Mouse (Mus musculus) myocyte (in vitro differentiated cells): ENCODE measurements around the gene Tor4a. TPM values are rescaled to one million over a fixed set of nuclear protein-coding genes. Genes with fewer than 3 reads are reported as not detected.

Source experiments
- H3K27me3 ChIP-seq: one replicate; pipeline ENCODE4 v1.6.1; 2011; ENCODE audit not compliant: control insufficient read depth, insufficient read depth, insufficient read length
- H3K36me3 ChIP-seq: one replicate; pipeline ENCODE4 v1.6.1; 2011; ENCODE audit not compliant: control insufficient read depth, insufficient read depth
- H3K4me2 ChIP-seq: one replicate; pipeline ENCODE4 v1.6.1; 2011; ENCODE audit warnings: low read depth, control low read depth
- H3K4me3 ChIP-seq: one replicate; pipeline ENCODE4 v1.5.1; 2011; ENCODE audit warnings: mild to moderate bottlenecking, control low read depth, moderate library complexity
- H3K79me2 ChIP-seq: one replicate; pipeline ENCODE4 v1.6.1; 2011; ENCODE audit not compliant: control insufficient read depth, insufficient read depth
- H3ac ChIP-seq: one replicate; pipeline ENCODE4 v1.6.1; 2011; ENCODE audit not compliant: control insufficient read depth, insufficient read length
- CEBPB ChIP-seq: IDR thresholded peaks from 2 replicates; pipeline ENCODE4 v1.6.1; 2011; ENCODE audit warnings: mild to moderate bottlenecking, moderate library complexity; ENCODE audit not compliant: poor library complexity, insufficient read depth, severe bottlenecking
- E2F4 ChIP-seq: IDR thresholded peaks from one replicate; pipeline ENCODE4 v1.6.1; 2011; ENCODE audit warnings: mild to moderate bottlenecking, control low read depth, moderate library complexity; ENCODE audit not compliant: insufficient read depth
- MAX ChIP-seq: IDR thresholded peaks from one replicate; pipeline ENCODE4 v1.6.1; 2011; ENCODE audit warnings: low read depth, mild to moderate bottlenecking, control low read depth
- MYOD1 ChIP-seq, 3 experiments: IDR thresholded peaks; one replicate each; pipeline ENCODE4 v1.6.1; 2011; ENCODE audit warnings: control low read depth in 2 of 3, low read depth in 2 of 3, mild to moderate bottlenecking in 2 of 3, moderate library complexity in 1 of 3; ENCODE audit not compliant: insufficient read length in 2 of 3, control insufficient read depth in 1 of 3
- MYOG ChIP-seq, 3 experiments: IDR thresholded peaks; one replicate each; pipeline ENCODE4 v1.6.1; 2011; ENCODE audit warnings: control low read depth in 2 of 3, low read depth in 2 of 3, mild to moderate bottlenecking in 2 of 3; ENCODE audit not compliant: insufficient read length in 2 of 3, control insufficient read depth in 1 of 3, insufficient read depth in 1 of 3
- POLR2A ChIP-seq: IDR thresholded peaks from one replicate; pipeline ENCODE4 v1.6.1; 2011; ENCODE audit warnings: low read depth, mild to moderate bottlenecking, control low read depth, moderate library complexity; ENCODE audit not compliant: insufficient read length
- POLR2AphosphoS2 ChIP-seq: IDR thresholded peaks from one replicate; pipeline ENCODE4 v1.6.1; 2011; ENCODE audit warnings: low read depth, control low read depth; ENCODE audit not compliant: insufficient read length
- REST ChIP-seq: IDR thresholded peaks from one replicate; pipeline ENCODE4 v1.6.1; 2011; ENCODE audit warnings: mild to moderate bottlenecking, control low read depth, moderate library complexity; ENCODE audit not compliant: insufficient read depth, insufficient read length
- SRF ChIP-seq: IDR thresholded peaks from one replicate; pipeline ENCODE4 v1.6.1; 2011; ENCODE audit warnings: low read depth; ENCODE audit not compliant: control insufficient read depth, insufficient read length
- TCF12 ChIP-seq: IDR thresholded peaks from one replicate; pipeline ENCODE4 v1.6.1; 2011; ENCODE audit warnings: mild to moderate bottlenecking, control low read depth; ENCODE audit not compliant: poor library complexity, insufficient read depth, severe bottlenecking
- TCF3 ChIP-seq: IDR thresholded peaks from one replicate; pipeline ENCODE4 v1.6.1; 2011; ENCODE audit warnings: low read depth, control low read depth; ENCODE audit not compliant: insufficient read length
- USF1 ChIP-seq: IDR thresholded peaks from one replicate; pipeline ENCODE4 v1.6.1; 2011; ENCODE audit warnings: low read depth, mild to moderate bottlenecking, control low read depth, moderate library complexity
- polyA plus RNA-seq: library from polyadenylated mRNA; unstranded; fragments of >200 nt; fragmentation: generic; extraction: Trizol; gene quantifications from one replicate; pipeline ENCODE4 v1.2.1, GENCODE M21; 2012; ENCODE audit warnings: missing spikeins

Tor4a gene
- polyA plus RNA-seq, 1 experiment = 9.2 TPM

- peaks cover 11% of the 10 kb centered on the region for H3K79me2 ChIP-seq
- TF ChIP-seq POLR2AphosphoS2 (peak; percentile 22), TCF3 (no peak)
- no peaks in the 10 kb centered on the region for H3K27me3 ChIP-seq
- peak overlapping the region; percentile 59 for H3ac ChIP-seq
- H3K4me2 ChIP-seq = peak overlapping the region; percentile 99
- peaks cover 23% of the 10 kb centered on the region for H3K36me3 ChIP-seq
- peak overlapping the region; percentile 99 for H3K4me3 ChIP-seq
Observed at GRCm38 (mm10) chr2:25223681-25224491, 27.2 kb upstream of the Tor4a start.

- Histone ChIP-seq H3K27me3 (no peaks in the 10 kb centered on the region), H3K36me3 (peaks cover 23% of the 10 kb centered on the region), H3K4me3 (no peak overlapping the region), H3K4me2 (no peak overlapping the region), H3ac (no peak overlapping the region), H3K79me2 (peaks cover 11% of the 10 kb centered on the region)
- TF ChIP-seq POLR2A = peak; percentile 37
- TF ChIP-seq MAX = no peak
- no peak for TF ChIP-seq MYOD1 (IDR thresholded peaks at IDR 0.05; ENCODE audit: control insufficient read depth in 1 of 3, insufficient read length in 2 of 3, low read depth in 2 of 3)
- TF ChIP-seq MYOG (IDR thresholded peaks at IDR 0.05; ENCODE audit: control insufficient read depth in 1 of 3, insufficient read depth in 1 of 3, insufficient read length in 2 of 3, low read depth in 2 of 3) = no peak
- TF ChIP-seq SRF = no peak
- no peak for TF ChIP-seq CEBPB
- no peak for TF ChIP-seq E2F4
- TF ChIP-seq TCF12 = no peak
- TF ChIP-seq POLR2AphosphoS2 = peak; percentile 86
Observed at GRCm38 (mm10) chr2:25221331-25221772, 24.7 kb upstream of the Tor4a start.

- no peak for TF ChIP-seq TCF12
- no peaks in the 10 kb centered on the region for H3K27me3 ChIP-seq
- no peak within 1 kb of the TSS for H3ac ChIP-seq
Observed at GRCm38 (mm10) chr2:25218445-25218844, 21.8 kb upstream of the Tor4a start, which contains the start of gene Fam166a. Fam166a (plus strand) TSS chr2:25218745.

GRCm38 (mm10) chr2:25217666-25218065, 21.0 kb upstream of the Tor4a start:
- no peak overlapping the region for H3ac ChIP-seq
- H3K79me2 ChIP-seq = no peaks in the 10 kb centered on the region
- no peak overlapping the region for H3K4me2 ChIP-seq
- peaks cover 15% of the 10 kb centered on the region for H3K36me3 ChIP-seq
- H3K4me3 ChIP-seq = no peak overlapping the region
- TF ChIP-seq MYOD1 (IDR thresholded peaks at IDR 0.05; ENCODE audit: control insufficient read depth in 1 of 3, insufficient read length in 2 of 3, low read depth in 2 of 3) (no peak), POLR2A (no peak), USF1 (no peak), TCF12 (no peak), CEBPB (no peak), MAX (no peak), E2F4 (no peak), POLR2AphosphoS2 (no peak)
- no peaks in the 10 kb centered on the region for H3K27me3 ChIP-seq

More at GRCm38 (mm10) chr2:25218445-25218844, 21.8 kb upstream of the Tor4a start, which contains the start of gene Fam166a:
- H3K36me3 ChIP-seq = peaks cover 20% of the 10 kb centered on the region
- peaks cover 5% of the 10 kb centered on the region for H3K79me2 ChIP-seq
- H3K4me3 ChIP-seq = no peak within 1 kb of the TSS
- no peak within 1 kb of the TSS for H3K4me2 ChIP-seq

GRCm38 (mm10) chr2:25214444-25214843, 17.8 kb upstream of the Tor4a start, which contains the start of gene Stpg3:
Stpg3 (minus strand) TSS chr2:25214637.
- H3K36me3 ChIP-seq = no peaks in the 10 kb centered on the region
- no peak within 1 kb of the TSS for H3ac ChIP-seq
- no peaks in the 10 kb centered on the region for H3K27me3 ChIP-seq
- TF ChIP-seq REST = no peak
- TF ChIP-seq TCF12 = no peak
- TF ChIP-seq POLR2AphosphoS2 = no peak
- no peak for TF ChIP-seq MYOG (IDR thresholded peaks at IDR 0.05; ENCODE audit: control insufficient read depth in 1 of 3, insufficient read depth in 1 of 3, insufficient read length in 2 of 3, low read depth in 2 of 3)
- no peak for TF ChIP-seq TCF3
- TF ChIP-seq MAX = no peak
- TF ChIP-seq POLR2A = no peak
- peaks cover 15% of the 10 kb centered on the region for H3K79me2 ChIP-seq
- no peak within 1 kb of the TSS for H3K4me3 ChIP-seq
- no peak within 1 kb of the TSS for H3K4me2 ChIP-seq
